Mouse (Mus musculus) heart, postnatal 0 days (tissue): ENCODE measurements around the gene Exph5.

Experiments used
- CTCF ChIP-seq: IDR thresholded peaks from 2 replicates; pipeline ENCODE4 v1.5.1; 2016; ENCODE audit warnings: antibody characterized with exemption, control low read depth, low read depth
- EP300 ChIP-seq: IDR thresholded peaks from 2 replicates; pipeline ENCODE4 v1.6.1; 2016; ENCODE audit warnings: antibody characterized with exemption, low read depth

DNA sequence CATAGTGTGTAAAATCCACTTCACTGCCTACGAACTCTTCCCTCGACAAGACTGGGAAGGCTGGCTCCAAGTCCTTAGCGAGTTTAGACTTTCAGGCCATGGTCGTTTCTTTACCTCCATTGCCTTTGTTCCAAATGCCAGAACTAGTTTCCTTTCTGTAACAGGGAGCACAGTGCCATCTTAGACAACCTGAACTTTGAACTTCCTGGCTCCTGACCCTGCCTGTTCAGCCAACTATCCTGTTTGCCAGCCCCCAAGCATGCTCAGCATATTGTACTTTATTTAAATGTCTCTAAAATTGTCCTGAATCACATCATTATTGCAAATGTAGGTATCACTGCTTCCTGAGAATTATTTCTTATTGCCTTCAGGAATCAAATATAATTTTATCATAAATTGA, 32.0 kb downstream of the Exph5 start:
- no peak for TF ChIP-seq CTCF
- TF ChIP-seq EP300: no peak
